Mouse (Mus musculus) cerebellum, adult 2 months (tissue): ENCODE measurements around the gene Zdhhc15.

Experiments
- CTCF ChIP-seq: fragments of 200-500 bp; IDR thresholded peaks from 2 replicates; pipeline ENCODE4 v1.5.1; 2011; ENCODE audit warnings: low read depth, mild to moderate bottlenecking, control low read depth, low read length, moderate library complexity, borderline replicate concordance; ENCODE audit not compliant: insufficient read depth
- POLR2A ChIP-seq: fragments of 200-500 bp; IDR thresholded peaks from 2 replicates; pipeline ENCODE4 v1.6.1; 2011; ENCODE audit warnings: low read length, control low read depth, borderline replicate concordance; ENCODE audit not compliant: insufficient read depth

- TF ChIP-seq CTCF (no peak), POLR2A (no peak)
Observed at GRCm38 (mm10) chrX:104573946-104574345, 96.9 kb downstream of the Zdhhc15 start.
